Mouse (Mus musculus): ENCODE measurements around the gene Mad1l1. TPM values are rescaled to one million over a fixed set of nuclear protein-coding genes. Genes with fewer than 3 reads are reported as not detected.

Gene Mad1l1
- total RNA-seq, 2 experiments from 2014 or later, result 8.4 to 8.5 TPM

Other genes starting within 250 kb of the Mad1l1 start
- gene Nudt1, start 104 bp upstream of the Mad1l1 start, total RNA-seq (2021), result 10 to 100 TPM; 10.1 to 13.0 TPM
- gene Mrm2, start 10.3 kb upstream of the Mad1l1 start, total RNA-seq (2021), result 10 to 100 TPM; 13.7 to 14.4 TPM
- 10 to 100 TPM; 15.3 to 17.3 TPM for gene Snx8, start 67.7 kb upstream of the Mad1l1 start, total RNA-seq (2021)
- 10 to 100 TPM; 97.4 to 97.6 TPM for gene Eif3b, start 97.8 kb upstream of the Mad1l1 start, total RNA-seq (2021)
- gene Gm4869, start 124.1 kb upstream of the Mad1l1 start, total RNA-seq (2021), result not detected
- 1 to 10 TPM; 4.9 to 6.9 TPM for gene Chst12, start 184.0 kb upstream of the Mad1l1 start, total RNA-seq (2021)
- gene Grifin, start 243.5 kb upstream of the Mad1l1 start, total RNA-seq (2021), result not detected